Comparison of ENCODE assay signal across 13 mouse cellular contexts in the genomic region with DNA sequence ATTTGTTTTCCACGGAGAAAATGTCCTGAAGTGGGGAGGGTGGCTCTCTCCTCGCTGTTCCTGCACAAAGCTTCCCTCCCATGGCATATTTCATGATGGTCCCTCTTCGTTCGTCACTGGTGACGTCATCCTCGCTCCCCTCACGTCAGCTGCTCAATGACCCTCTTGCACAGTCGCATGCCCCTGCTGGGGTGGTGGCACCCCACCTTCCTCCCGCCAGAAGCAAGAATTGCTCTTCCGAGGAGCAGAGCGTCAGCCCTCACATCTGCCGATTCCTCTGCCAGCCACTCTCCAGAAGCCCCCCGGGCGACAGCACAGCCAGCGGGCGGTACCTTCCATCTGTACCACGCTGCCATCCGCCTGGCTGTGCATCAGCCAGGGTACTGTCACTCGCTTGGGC. TPM values are rescaled to one million over a fixed set of nuclear protein-coding genes. Genes with fewer than 3 reads are reported as not detected.
DNase-seq lines count a peak whose midpoint lies in the region; ATAC-seq and TF ChIP-seq lines count a peak whose summit lies in the region.
"Had no signal": no experiment of that assay in that cellular context is flagged by ENCODE, and none has a peak within 500 bp of the region (broad histone marks: within the 10 kb centered on the region; RNA-seq: fewer than 3 reads in every experiment).

No protein-coding gene starts in this region.

- DNase-seq in layer of hippocampus, adult 2 months (ENCODE audit: low spot score in 2 of 2), result peak in 1 of 2 experiments; percentile 15
- no peak for DNase-seq in layer of hippocampus, adult 18-20 months (ENCODE audit: low spot score in 2 of 2)
- DNase-seq in ES-CJ7 (ENCODE audit: low read depth, low spot score), result peak; percentile 63
- no peak for DNase-seq in adrenal gland, adult 8-10 months
- no peak for DNase-seq in adrenal gland, postnatal 4 days (ENCODE audit: low spot score in 2 of 2)
- DNase-seq in spleen, postnatal 4 days (ENCODE audit: low spot score in 2 of 2), result no peak
- DNase-seq: cerebellum, postnatal 25 days; heart, adult 18-20 months; kidney, postnatal 25 days; spleen, adult 18-20 months; thymus, postnatal 36 days had no signal

- no peak overlapping the region for H3K9ac ChIP-seq in forebrain, embryonic 12.5 days
- H3K9ac ChIP-seq in midbrain, embryonic 15.5 days, result no peak overlapping the region

- no peaks in the 10 kb centered on the region for H3K36me3 ChIP-seq in forebrain, embryonic 12.5 days (replicated peaks)
- H3K36me3 ChIP-seq in midbrain, embryonic 15.5 days (replicated peaks), result no peaks in the 10 kb centered on the region

- peak overlapping the region; percentile 24; the same call in 1 of the 2 replicates for H3K4me2 ChIP-seq in forebrain, embryonic 12.5 days
- peak overlapping the region; percentile 38 for H3K4me2 ChIP-seq in midbrain, embryonic 15.5 days

- H3K9me3 ChIP-seq in forebrain, embryonic 12.5 days, result no peaks in the 10 kb centered on the region
- no peaks in the 10 kb centered on the region for H3K9me3 ChIP-seq in midbrain, embryonic 15.5 days

- peaks cover 27% of the 10 kb centered on the region; the same call in 1 of the 2 replicates for H3K4me1 ChIP-seq in forebrain, embryonic 12.5 days
- peaks cover 10% of the 10 kb centered on the region for H3K4me1 ChIP-seq in midbrain, embryonic 15.5 days

- ATAC-seq in forebrain, embryonic 12.5 days (ENCODE audit: low FRiP score), result peak; percentile 27; the same call in 1 of the 2 replicates
- 0 out of 2 replicates have a peak, but pooled peaks have one; percentile 40 for ATAC-seq in midbrain, embryonic 15.5 days (replicated peaks)

- peak overlapping the region; percentile 39; the same call in 1 of the 2 replicates for H3K4me3 ChIP-seq in layer of hippocampus, adult 2 months
- no peak overlapping the region for H3K4me3 ChIP-seq in forebrain, embryonic 12.5 days (replicated peaks)
- H3K4me3 ChIP-seq in midbrain, embryonic 15.5 days, result no peak overlapping the region

- WGBS in forebrain, embryonic 12.5 days, result 42% methylated on average over 19 of the region's 19 CpGs
- 38% methylated on average over 19 of the region's 19 CpGs for WGBS in midbrain, embryonic 15.5 days

- peaks cover 5% of the 10 kb centered on the region; the same call in 1 of the 2 replicates for H3K27me3 ChIP-seq in forebrain, embryonic 12.5 days
- H3K27me3 ChIP-seq in midbrain, embryonic 15.5 days (replicated peaks), result no peaks in the 10 kb centered on the region

- TF ChIP-seq CTCF in layer of hippocampus, adult 2 months (conservative IDR thresholded peaks at IDR 0.05), result no peak

- H3K27ac ChIP-seq in layer of hippocampus, adult 2 months, result peak overlapping the region; percentile 54; the same call in 1 of the 2 replicates
- H3K27ac ChIP-seq in forebrain, embryonic 12.5 days, result peak overlapping the region; percentile 44; the same call in 1 of the 2 replicates
- H3K27ac ChIP-seq in midbrain, embryonic 15.5 days, result peak overlapping the region; percentile 67

RNA-seq across cellular contexts. Expression of a gene that starts 45.7 kb away (rescaled TPM):
- 10 to 100 TPM; 12.4 to 15.4 TPM for total RNA-seq in layer of hippocampus, adult 2 months (2021)
- 10 to 100 TPM; 17.0 to 20.1 TPM for total RNA-seq in layer of hippocampus, adult 18-20 months (2021)
- 15.2 and 16.7 TPM in 2 replicates for polyA plus RNA-seq in forebrain, embryonic 12.5 days (2016; fragmentation: Nextera tagmentation; extraction: Ambion mirVana)
- polyA plus RNA-seq in midbrain, embryonic 15.5 days (2015; fragmentation: Nextera tagmentation; extraction: Ambion mirVana), result 22.9 and 25.5 TPM in 2 replicates
- total RNA-seq in adrenal gland, adult 8-10 months (2022), result 100 to 1,000 TPM in 1 of 4 experiments, 10 to 100 TPM in 2, 1 to 10 TPM in 1; 8.6 to 127 (median 15.7) TPM
- total RNA-seq in adrenal gland, postnatal 4 days (2021), result 10 to 100 TPM; 27.1 to 28.0 TPM
